Mouse (Mus musculus): ENCODE measurements around the gene Cdrt4.

Gene Cdrt4

DNA sequence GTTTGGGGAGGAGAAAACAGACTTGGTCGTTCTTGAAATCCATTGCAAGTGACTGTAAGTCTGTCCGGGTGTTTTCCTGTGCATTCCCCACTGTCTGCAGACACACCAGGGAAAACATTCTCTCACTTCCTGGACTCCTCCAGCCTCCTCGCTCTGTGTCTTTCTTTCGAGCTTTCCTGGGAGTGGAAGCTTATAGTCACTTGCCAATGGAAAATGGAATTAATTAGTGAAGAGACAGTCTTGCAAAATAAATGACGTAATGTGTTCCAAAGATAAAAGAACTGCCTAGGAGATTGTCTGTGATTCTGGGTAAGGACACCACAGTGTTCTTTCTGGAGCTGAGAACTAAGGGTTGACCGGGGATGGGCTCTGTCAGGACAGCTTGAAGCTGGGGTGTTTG lies 7.5 kb upstream of the Cdrt4 start:
- DNase-seq (ENCODE audit: low read depth), result no peak

DNA sequence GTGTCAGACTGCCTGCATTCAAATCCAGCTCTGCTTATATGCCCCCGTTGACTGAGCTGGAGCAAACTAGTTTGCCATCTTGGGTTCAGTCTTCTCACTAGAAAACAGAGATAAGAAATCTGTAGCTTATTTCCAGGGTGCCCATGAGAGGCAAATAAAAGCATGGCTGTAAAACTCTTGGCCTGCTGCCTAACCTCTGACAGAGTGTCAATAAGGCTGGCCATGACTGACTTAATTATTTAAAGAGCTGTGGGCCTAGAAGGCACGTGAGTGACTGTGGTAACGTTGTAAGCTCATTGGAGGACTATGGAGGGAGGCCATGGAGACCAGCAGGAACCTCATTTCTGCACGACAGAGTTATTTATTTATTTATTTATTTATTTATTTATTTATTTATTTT lies 5.5 kb upstream of the Cdrt4 start:
- DNase-seq (ENCODE audit: low read depth), result no peak

DNA sequence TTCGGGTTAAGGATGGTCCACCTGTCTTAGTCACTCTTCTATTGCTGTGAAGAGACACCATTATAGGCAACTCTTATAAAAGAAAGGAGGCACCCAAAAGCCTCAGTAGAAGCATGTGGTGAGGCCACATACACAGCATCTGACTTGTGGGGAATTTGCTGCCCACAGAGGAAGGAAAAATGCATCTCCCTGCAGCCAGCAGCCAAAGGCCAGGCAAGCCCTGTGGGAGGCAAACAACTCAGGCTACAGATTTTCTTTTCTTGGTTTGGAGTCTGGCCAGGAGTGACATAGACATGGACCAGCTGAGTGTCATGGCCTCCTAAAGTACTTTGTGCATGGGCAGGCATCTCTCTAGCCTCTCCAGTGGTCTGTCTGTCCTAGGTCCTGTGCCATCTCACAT lies 1.4 kb upstream of the Cdrt4 start:
- DNase-seq (ENCODE audit: low read depth), result peak; percentile 10

DNA sequence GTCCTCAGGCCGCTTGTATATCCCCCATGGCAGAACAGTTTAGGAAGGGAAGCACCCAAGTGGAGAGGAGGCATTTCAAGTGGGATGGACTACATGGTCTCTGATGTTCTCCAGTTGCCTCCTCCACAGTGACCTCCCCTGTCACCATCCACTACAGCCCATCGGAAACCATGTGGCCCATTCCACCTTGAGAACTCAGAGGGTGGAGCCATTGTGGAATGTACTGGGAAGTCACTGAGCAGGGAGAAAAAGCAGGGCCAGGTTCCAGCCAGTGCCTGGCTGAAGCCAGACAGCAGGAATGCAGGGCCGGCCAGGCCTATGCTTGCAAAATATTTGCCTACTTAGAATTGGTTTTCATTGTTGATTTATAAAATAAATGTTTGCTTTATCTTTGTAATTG lies 3.8 kb downstream of the Cdrt4 start:
- DNase-seq (ENCODE audit: low read depth), result no peak

DNA sequence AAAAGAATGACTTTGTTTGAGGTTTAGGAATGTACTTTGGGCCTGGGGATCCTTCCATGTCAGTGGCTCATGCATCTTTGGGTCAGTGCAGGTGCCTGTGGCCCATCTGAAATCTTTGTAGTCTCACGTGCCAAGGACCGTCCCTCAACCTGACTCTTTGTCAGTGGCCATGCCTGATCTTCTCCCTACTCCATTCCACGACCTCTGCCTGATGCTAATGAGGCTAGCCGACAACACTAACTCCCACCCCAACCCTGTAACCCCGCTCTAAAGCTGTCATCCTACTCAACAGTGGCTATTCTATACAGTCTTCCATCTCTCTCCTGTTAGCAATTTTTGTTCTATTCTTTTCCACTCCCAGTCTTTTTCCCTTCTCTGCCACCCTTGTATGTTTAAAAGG lies 4.2 kb downstream of the Cdrt4 start:
- no peak for DNase-seq (ENCODE audit: low read depth)

DNA sequence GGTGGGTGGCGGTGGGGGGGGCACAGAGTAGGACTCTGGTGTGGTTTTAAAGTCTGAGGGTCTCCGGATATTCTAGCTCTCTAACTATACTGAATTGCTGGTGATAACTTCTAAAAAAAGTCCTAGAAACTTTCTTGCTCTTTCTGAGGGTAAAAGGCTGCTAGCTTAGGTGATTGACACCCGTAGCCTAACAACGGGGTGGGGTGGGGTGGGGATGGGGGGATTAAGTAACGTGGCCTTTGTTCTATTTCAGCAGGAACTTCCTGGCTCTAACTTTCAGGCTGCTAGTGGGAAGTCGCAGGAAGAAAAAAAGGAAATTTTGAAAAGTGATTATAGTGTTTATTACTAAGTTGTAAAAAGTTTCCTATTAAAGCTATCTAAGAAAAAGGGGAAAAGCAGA lies 4.8 kb downstream of the Cdrt4 start:
- DNase-seq (ENCODE audit: low read depth), result no peak

DNA sequence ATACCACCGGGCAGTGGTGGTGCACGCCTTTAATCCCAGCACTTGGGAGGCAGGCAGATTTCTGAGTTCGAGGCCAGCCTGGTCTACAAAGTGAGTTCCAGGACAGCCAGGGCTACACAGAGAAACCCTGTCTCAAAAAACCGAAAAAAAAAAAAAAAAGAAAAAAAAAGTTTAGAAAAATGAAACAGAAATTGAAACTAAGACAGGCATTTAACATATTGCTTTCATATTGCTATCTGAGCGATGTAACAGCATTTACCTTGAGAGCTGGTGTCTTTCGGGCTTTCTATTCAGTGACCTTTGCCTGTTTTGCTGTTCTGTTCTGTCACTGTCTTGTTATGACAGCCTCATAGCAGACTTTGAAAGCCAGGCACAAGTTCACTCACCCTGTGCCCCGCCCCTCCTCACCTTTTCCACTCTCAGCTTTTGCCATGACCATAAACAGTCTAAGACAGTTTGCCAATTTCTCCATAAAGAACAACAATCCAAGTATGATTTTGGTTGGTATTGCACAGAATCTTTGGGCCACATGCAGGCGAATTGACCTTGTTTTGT lies 6.7 kb downstream of the Cdrt4 start:
- no peak for DNase-seq (ENCODE audit: low read depth)

DNA sequence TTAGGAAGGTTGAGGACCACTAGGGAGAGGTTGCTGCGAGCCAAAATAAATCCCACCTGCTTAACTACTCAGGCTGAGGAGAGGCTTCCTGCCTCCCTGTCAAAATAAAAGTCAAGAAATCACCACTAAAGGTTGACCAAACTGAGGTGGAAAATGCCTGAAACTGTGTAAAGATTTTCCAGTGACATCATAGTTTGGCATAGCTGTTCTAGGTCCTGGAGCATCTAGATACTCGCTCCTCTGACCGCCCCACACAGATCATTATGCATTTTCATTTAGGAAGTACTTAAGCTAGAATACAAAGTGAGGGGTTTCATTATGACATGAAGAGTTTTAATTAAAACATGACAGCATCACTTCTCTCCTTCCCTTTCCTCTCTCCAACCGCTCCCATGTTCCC lies 12.3 kb downstream of the Cdrt4 start:
- DNase-seq (ENCODE audit: low read depth), result no peak

DNA sequence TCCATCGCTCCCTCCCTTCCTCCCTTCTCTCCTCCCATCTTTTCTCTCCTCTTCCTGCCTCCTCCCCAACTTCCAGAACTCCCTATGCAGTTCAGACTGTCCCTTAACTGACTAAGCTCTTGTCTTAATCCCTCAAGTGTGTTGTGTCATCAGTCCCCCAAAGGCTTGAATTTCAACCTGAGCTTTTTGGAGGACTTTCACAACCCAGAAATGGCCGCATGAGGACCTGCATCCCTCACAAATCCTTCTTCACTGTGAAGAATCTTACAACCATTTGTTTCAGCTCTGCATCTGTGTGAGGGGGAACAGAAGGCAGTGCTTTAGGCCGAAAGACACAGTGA lies 15.4 kb downstream of the Cdrt4 start:
- no peak for DNase-seq (ENCODE audit: low read depth)

DNA sequence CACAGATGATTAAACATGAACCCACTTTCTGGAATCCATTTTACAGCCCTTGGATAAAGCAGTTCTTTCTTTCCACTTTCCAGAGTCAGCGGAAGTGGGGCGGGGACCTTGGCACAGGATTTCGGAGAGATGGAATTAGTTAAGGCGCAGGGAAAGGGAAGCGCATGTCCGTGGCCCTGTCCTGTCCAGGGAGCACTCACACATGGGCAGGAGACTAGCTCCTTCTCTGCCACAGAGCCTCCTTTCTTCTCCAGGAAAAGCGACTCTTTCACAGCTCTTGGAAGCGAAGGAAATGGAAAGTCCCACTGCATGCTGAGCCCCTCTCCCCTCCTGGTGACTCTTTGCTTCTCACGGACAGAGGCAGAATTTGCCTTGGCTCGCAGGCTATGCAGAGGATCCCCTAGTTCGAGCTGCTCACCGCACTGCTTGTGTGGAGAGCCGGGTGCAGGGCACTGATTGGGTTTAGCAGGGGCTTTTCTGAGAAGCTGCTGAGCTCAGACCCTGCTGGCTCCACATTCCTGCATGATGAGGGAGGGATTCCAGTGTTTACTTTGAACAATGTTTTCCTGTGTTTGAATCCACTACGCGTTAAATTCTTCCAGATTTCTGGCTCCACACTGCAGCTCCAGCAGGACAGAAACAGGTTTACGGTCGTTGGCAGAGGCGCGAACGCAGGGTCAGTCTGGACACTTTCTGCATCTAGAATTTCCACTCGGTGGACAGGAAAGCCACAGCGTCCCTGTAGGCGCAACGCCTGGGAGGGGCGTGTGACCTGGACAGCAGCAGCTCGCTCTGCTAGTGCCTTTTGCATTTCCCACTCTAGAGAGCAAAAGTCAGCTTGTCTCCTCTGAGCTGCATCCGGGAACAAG lies 16.0 kb downstream of the Cdrt4 start:
- no peak for DNase-seq (ENCODE audit: low read depth)

DNA sequence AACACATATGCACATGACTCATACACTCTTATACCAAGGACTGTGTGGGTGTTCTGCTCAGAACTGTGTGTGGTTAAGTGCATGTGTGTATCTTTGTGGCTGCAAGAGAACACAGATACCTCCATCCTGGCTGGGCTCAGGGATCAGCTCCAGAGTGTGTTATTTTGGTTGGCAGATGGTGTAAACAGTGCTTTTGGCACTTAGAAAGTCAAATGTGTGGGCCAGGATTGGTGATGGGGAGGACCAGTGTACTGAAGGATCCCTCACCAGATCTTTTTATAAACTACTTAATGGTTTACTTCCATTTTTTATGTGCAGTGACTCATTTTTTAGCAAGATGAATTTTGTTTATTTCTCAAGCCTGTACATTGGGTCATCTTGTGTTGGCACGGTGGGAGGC lies 26.2 kb downstream of the Cdrt4 start:
- no peak for DNase-seq (ENCODE audit: low read depth)

DNA sequence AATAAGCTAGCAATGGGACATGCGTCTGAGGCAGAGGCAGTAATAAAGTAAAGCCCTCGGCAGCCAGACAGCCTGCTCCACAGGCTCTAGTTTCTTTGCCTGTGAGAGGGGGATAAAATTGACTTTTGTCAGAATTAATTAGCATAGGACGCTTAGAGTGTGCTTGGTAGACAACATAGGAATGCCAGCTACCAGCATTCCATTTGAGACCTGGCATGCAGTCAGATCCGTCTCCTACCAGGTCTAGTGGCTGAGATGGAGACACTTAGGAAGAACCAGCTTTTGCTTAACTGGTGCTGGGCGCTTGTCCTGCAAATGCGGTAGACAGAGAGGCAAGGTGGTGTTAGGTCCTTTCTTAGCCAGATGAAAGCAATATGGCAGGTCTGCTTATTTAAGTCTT lies 27.9 kb downstream of the Cdrt4 start:
- DNase-seq (ENCODE audit: low read depth), result no peak

DNA sequence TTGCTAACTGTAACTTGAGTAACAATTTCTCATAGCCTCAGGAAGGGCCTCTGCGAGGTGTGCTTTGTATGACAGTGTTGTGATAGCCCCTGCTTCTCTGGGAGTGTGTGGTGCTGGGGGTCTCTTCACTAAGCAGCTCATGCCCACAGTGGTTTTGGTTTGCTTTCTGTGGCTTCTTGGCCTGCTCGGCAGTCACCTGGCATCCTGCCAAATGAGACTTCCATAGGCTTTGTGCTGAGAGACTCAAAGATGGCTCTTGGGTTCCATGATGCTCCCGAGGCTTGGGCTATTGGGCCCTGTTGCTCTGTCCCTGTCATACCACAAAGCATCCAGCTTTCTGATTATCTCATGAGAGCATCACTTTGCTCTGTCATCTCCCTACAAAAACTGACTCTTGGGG lies 30.7 kb downstream of the Cdrt4 start:
- no peak for DNase-seq (ENCODE audit: low read depth)

DNA sequence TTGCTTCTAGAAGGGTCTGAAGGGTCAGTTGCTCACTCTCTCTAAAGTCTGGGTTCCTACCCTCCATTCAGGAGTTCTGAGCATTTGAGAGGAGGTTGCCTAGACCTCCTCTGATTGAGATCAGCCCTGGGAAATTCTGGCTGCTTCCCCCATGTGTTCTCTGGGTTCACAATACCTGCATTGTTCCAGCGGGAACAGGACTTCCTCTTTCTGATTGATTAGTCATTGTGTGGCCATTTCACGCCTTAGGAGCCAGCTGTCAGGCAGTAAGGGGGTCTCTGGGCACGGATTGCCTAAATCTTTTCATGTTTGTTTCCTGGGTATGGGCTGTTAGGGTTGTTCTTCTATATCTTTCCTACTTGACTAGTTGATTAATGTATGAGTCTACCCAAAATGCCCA lies 32.8 kb downstream of the Cdrt4 start:
- DNase-seq (ENCODE audit: low read depth), result no peak

DNA sequence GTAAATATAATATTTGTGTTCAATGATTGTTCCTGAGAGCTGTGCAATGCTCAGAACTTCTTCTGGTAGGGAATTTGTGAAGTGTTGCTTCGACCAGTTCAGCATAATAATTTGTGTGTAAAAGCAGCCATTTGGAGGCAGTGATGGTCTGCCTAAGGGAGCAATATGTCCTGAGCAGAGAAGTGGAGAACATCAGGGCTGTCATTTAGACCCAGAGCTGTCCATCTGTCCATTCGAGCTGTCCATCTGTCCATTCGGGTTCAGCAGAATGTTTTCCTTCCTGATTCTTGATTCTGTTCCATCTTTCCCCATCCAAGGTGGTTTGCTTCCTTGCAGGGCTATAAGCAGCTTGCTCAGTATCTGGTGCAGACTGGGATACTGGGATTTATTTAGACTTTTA lies 33.4 kb downstream of the Cdrt4 start:
- DNase-seq (ENCODE audit: low read depth), result no peak

DNA sequence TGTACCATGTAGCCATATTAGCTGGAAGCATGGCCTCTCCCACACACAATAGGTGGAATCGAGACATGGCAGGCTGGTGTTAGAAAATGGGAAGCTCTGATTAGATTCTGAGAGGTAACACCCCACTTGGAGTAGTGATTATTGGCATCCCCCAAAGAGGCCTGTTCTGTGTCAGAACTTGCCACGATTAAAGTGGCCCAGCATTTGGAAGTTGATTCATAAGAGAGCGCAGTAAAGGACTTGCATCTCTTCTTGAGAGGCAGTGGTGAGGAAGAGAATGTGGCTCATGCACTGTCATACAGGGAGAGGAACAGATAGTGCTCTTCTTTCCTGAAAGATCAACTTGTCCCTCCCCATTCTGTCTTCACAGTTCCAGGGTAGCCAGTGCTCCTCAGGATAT lies 34.1 kb downstream of the Cdrt4 start:
- no peak for DNase-seq (ENCODE audit: low read depth)

DNA sequence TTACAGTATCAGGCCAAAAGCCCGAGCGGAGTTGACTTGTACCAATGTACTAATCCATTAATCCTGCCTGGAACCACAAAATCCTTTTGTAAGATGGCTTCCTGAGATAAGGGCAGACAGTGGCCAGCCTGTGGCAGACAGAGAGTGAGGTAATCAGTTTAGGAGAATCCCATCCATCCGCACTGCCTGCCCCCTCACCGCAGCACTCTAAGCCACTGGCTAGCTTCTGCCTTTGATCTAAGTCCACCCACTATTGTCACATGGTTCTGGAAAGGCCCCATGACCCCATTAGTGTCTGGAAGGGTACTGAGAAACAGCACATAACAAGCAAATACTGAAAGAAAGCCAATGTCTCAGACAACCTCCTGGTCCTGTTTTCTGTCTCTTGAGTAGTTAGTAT lies 35.6 kb downstream of the Cdrt4 start:
- no peak for DNase-seq (ENCODE audit: low read depth)

DNA sequence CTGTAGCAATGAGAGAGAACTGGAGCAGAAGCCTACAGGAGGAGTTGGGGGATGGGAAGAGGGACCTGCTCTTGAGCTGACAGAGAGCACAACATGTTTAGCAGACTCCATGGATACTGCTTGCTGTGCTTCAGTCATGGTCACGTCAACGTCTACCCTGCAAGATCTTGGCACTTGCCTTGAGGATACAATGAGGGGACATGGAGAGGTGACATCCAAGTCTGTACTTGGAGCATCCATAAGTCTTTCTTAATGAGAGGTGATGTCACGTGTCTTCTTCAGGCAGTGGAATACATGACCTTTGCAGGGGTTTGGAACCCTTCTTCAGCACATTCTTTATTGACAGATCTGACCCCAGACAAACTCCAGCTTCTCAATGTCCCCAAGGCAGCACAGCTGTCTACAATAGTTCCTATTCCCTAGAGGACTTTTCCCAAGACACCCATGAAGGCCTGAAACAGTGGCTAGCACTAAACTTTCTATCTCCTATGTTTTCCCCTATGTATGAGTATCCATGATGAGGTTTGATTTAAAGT lies 39.2 kb downstream of the Cdrt4 start:
- DNase-seq (ENCODE audit: low read depth), result no peak

DNA sequence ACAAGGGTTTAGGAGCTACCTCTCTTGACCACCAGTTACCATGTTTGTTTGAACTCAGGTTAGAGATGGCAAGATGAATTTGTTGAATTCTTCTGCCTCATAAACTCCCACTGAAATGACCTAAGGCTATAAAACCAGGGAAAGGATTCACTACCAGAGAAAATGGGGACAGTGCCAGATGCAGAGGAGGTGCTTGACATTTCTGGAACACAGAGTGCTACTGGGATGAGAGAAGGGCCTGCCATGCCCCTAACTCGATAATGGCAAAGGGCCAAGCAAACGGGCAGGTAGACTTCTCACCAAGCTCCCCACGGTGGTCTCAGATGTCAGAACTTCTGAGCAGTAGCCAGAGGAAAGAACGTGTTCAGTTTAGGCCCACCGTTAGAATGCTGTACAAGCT lies 39.8 kb downstream of the Cdrt4 start:
- no peak for DNase-seq (ENCODE audit: low read depth)

DNA sequence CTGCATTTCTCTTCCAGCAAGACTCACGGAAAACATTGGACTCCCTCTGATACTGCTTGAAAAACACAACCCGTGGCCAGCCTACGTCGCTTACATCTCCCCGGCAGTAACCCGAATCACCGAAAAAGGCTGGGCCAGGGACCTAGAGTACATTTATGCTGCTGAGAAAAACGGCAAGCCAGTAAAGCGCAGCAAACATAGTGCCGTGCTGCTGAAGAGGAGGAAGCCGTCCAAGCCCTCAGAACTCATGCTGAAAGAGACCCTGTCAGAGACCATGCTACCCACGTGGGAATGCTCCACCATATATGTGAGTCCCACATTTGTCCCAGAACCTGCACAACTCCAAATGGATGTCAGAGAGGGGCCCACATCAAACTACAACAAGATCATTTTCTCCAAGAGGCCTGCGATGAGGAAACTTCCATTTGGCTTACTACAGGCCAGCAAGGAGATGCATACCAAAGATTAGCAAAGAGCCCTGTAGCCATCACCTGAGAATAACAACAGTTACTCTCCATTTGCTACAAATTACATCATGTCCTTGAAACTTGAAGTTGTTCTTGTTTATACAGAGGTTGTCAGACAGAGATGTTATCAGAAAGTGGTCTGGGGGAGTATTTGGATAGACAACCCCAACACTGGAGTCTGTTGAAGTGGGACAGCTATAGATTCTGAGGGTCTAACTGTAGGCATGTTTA lies 41.7 kb downstream of the Cdrt4 start:
- DNase-seq (ENCODE audit: low read depth), result no peak

DNA sequence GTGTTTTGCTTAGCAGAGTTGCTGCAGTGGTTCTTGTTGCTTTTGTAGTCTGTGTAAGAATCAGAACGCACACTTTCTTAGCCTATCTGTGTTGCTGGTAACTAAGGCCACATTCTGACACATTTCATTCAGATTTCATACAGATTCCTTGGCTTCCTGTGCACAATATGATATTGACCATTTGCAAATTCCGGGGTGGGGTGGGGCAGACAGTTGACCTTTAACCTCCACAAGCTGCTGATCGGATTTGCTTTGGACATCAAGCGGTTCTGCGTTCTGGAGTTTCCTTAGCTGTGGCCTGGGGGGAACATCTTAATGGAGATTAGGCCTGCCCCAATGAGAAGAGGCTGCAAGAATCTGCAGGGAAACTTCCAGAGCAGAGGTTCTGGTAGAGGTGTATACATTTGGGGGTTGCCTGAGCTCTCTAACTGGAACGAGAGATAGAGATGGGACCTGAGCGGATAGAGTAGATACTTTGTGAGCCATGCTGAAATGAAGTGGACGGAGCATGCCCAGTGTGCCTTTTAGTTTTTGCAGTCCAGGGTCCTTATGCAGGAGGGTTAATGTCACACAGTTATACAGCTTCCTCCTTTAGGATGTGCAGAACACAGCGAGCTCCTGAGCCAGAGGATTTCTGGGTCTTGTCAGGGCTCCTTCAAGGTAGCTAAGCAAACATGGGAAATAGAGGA lies 44.2 kb downstream of the Cdrt4 start:
- no peak for DNase-seq (ENCODE audit: low read depth)

DNA sequence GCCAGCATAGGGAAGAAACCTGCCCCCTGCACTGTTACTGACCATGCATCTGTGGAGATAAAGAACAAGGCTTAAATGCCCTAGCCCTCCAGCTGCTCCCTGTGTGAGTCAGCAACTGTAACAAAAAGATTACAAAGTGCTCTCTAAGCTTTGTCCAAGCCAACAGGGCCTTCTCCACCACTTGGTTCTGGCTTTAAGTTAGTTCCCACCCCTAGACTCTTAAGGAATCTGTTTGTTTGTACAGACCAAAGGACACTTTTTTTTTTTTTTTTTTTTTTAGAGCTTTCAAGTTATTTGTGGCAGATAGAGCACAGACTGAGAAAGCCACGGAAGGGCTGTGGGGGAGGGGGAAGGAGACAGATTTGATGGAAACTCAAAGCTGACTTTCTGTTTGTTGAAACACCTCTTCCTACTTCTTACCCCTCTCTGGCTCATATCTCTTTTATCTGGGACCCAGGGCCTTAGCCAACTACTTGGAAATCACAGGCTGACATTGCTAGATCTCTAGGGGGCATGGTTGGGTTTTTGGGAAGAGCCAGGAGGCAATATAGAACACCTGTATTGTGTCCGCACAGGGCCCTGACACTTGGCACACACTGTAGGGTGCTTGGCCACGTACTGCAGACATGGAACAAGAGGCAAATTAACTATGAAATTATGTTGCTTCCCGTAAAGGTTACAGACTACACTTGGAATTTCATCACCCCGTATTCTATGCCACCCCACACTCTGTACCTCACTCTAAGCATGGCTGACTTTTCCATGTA lies 44.9 kb downstream of the Cdrt4 start:
- no peak for DNase-seq (ENCODE audit: low read depth)
